Mouse (Mus musculus): ENCODE measurements around the gene Olfm3.

Olfm3 gene

DNA sequence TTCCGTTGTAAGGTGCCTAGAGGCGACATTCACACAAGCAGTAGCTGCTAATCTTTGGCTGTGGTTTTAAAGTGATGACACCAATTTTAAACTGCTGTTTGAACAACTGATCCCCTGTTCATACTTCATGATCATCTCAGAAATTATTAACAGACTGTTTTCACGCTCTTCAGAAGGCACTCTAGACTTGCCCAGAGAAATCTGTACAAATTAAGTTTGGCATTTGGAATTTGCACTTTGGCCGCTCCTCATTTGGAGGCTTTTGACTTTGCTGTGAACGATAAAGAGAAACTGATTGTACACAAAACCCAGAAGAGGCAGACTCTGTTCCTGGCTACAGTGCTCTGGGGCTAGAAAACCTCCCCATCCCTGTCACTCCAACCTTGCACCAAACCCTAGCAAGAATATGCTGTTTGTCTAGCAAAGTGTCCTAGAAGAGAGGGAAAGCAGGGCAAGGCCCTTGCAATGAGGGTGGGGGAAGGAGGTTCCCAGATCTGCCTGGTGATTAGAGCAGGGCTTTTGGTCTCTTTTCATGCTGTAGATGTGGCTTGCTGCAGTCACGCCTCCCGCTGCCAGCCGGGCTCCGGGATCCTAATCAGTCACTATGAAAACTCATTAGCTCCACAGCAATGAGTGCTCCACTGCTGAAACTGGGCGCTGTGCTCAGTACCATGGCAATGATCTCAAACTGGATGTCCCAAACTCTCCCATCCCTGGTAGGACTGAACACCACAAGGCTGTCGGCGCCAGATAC lies 176.7 kb downstream of the Olfm3 start:
- DNase-seq (ENCODE audit: low spot score): no peak

GRCm38 (mm10) chr3:115081371-115081770 lies 177.5 kb downstream of the Olfm3 start:
- DNase-seq (ENCODE audit: low spot score): no peak

DNA sequence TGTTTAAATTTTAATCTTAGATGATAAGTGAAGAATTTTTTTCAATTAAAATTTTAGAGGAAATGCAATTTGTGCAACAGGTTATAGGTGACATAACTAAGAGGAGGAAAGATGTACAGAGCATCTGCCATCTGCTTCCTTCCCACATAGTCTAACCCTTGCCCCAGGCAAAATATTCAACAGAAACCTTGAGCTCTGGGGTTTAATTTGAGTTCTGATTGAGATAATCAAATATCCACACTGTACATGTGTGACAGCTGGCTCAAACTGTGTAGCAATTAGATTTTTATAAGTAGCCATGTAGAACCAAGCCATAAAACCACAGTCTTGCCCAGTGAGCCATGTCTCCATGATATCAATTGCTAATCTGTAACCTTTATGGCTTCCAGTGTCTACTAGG lies 179.1 kb downstream of the Olfm3 start:
- no peak for DNase-seq (ENCODE audit: low spot score)

GRCm38 (mm10) chr3:115088281-115088680 lies 184.4 kb downstream of the Olfm3 start:
- no peak for DNase-seq (ENCODE audit: low spot score)

DNA sequence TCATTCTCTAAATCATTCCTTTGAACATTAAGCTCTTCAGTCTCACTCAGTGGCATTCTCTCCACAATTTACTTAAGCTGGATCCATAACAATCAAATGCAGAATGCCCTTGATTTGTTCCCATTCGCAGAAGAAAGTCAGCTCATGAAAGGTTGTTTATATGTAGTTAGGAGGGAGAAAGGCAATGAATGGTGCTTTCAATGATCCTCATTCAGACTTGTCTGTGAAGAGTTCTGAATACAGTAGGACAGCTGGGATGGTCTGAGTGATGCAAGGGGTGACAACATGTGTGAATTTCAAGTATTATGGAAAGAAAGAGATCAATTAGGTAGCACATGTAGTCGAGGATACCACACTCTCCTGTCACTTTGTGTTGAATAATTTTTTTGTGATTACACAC lies 186.8 kb downstream of the Olfm3 start:
- no peak for DNase-seq (ENCODE audit: low spot score)

DNA sequence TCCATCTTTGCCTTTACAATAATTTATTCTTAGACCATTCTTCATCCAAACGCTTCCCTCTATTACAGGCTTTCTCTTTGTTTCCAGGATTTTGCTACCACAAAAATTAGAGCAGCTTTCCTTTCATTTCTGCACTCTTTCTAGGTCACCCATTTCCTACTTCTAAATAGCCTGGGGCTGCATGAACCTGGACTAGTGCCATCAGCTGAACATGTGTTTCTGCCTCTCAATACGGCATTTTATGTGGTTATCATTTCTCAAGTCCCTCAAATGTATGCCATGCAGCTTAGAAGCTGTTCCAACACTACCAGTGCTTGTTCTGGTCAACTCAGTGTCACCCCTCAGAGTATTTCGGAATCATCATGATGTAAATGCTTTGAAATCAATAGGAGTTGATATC lies 191.6 kb downstream of the Olfm3 start:
- no peak for DNase-seq (ENCODE audit: low spot score)

GRCm38 (mm10) chr3:115099590-115099989 lies 195.7 kb downstream of the Olfm3 start:
- DNase-seq (ENCODE audit: low spot score): no peak

DNA sequence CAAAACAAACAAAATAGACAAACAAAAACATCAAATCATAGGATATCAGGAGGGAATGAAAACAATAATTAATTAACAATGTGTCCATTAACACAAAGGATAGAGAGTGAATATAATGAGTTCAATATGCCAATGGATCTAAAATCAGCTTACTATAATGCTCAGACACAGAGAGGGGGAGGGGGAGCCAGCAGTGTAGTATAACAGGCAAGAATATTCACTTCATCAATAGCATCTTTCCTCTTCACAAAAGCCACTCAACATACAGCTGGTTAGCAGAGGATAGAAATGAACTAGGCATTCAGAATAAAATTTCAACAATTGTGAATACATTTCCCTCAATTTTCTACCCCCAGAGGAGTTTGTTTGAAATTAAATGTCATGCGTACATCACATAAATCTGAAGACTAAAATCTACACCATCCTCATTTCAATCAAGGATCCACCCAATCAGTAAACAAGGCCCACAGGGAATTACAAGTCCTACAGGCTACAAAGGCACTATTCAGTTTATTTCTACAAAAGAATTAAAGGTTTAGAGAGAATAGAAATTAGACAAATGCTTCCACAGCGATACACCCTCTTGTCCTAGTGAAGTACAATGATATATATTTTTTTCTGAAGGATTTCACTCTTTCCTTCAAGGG lies 200.4 kb downstream of the Olfm3 start:
- no peak for DNase-seq (ENCODE audit: low spot score)

DNA sequence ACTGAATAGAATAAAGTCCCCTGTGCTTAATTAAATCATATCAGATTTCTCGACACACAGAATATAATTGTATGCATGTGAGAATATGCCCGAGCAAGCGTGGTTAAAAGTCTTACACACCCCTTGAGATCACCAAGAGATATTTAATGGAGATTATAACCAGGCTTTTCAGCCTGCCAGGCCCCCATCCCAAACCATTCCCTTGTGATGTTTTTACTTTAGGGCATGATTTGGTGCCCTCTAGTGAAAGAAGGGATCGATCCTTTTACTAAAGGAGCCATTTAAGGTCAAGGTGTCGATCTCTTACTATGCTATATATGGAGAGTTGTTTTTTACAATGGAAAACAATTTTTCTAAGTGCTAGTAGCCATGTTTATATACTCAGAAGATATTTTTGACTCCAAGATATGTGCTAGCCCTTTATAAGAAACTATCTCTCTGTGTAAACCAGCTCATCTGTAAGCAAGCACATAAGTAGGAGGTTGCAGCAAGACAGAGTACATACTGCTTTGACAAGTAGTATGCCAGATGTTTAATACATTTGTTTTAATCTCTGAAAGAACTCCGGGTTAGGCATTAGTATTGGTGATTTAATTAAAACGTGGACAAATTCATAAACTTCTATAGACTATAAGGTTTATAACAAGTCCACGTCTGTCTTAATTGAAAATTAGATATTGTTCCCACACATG lies 201.1 kb downstream of the Olfm3 start:
- no peak for DNase-seq (ENCODE audit: low spot score)

DNA sequence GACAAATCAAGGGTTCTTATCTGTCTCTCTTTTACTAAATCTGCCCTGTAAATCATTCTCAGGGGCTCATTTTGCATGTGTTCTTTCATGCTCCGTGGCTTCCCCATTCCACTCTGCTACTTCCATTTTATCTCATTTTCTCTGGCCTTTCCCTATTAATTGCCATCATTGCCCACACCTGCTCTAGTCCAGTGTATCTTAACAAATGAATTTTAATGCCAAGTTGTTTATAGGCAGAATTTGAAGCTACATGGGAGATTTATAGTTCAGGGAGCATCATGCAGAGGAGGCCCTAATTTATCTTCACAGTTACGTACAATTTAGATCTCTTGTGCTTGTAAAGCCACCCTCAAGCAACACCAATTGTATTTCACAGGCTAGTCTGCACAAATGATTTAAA lies 241.8 kb downstream of the Olfm3 start:
- DNase-seq (ENCODE audit: low spot score): no peak

GRCm38 (mm10) chr3:115146244-115146643 lies 242.4 kb downstream of the Olfm3 start:
- DNase-seq (ENCODE audit: low spot score): no peak

GRCm38 (mm10) chr3:115158903-115159473 lies 255.1 kb downstream of the Olfm3 start:
- no peak for DNase-seq (ENCODE audit: low spot score)

DNA sequence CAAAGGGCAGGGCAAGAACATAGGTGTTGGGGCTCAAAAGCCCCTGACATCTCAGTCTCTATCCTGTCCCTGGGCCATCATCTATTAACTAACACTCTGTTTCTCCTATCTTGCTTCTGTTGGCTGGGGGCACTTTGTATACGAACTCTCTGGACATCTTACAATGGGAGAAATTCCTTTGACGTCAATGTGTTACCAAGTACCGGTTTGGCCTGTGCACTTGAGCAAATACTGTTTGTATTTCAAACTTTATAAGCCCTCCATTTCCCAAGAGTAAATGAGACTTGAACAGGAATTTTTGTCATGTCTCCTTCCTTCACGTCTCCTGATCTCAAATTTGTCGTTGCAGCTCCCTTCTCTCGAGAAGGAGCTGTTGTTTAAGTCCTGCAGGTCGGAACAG lies 270.7 kb downstream of the Olfm3 start:
- DNase-seq (ENCODE audit: low spot score): no peak

All from ovary, postnatal 14 days (tissue).